Mouse (Mus musculus) CH12.LX (cell line): ENCODE measurements around the gene Fuz.

ENCODE experiments used
- CTCF ChIP-seq, 2 experiments: IDR thresholded peaks in 1 of 2; conservative IDR thresholded peaks in 1 of 2; 2 replicates each; pipeline ENCODE4 v1.5.1; 2011 to 2012; ENCODE audit warnings: low read depth in 2 of 2, low read length in 2 of 2, improper control_type of control experiment in 1 of 2, inconsistent platforms in 1 of 2, mild to moderate bottlenecking in 1 of 2, moderate library complexity in 1 of 2
- IRF4 ChIP-seq: IDR thresholded peaks from 2 replicates; pipeline ENCODE4 v1.6.1; 2014; ENCODE audit warnings: low read depth, mild to moderate bottlenecking, inconsistent platforms, low read length, improper control_type of control experiment
- KAT2A ChIP-seq: IDR thresholded peaks from 2 replicates; pipeline ENCODE4 v1.6.1; 2012; ENCODE audit warnings: low read length, improper control_type of control experiment, inconsistent platforms; ENCODE audit not compliant: insufficient replicate concordance

DNA sequence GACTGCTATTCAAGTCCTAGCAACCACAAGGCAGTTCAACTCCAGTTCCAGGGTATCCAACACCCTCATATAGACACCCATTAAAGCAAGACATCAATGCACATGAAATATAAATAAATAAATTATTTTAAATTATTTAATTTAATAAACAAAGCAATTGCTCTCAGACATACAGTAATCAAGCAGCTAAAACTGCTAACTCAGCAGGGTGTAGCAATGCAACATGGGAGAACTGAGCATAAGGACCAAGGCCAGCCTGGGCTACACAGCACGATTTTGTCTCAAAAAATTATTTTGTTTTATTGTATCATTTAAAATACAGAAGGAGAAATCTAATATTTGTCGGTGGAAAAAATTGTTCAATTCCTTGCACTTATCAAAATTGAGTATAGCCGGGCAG is 1.7 kb upstream of the Fuz start:
- TF ChIP-seq CTCF (conservative IDR thresholded peaks at IDR 0.05 in 1 of 2, IDR thresholded peaks at IDR 0.05 in 1 of 2; ENCODE audit: low read depth in 2 of 2, low read length in 2 of 2) (no peak), IRF4 (no peak), KAT2A (no peak)
